Mouse (Mus musculus): ENCODE results near the gene Polr1d.

Polr1d gene

GRCm38 (mm10) chr5:147076799-147077165, at the start of gene Polr1d:
TSS of gene Polr1d (plus strand) at chr5:147077050.
- no peak for DNase-seq (ENCODE audit: low spot score in 2 of 2)

- no peak for DNase-seq (ENCODE audit: low spot score in 2 of 2)
These were observed 45.6 kb upstream of the Polr1d start for GRCm38 (mm10) chr5:147031281-147031680.

- no peak for DNase-seq (ENCODE audit: low spot score in 2 of 2)
These were observed 43.7 kb upstream of the Polr1d start for GRCm38 (mm10) chr5:147033155-147033554.

GRCm38 (mm10) chr5:147034283-147034682, 42.6 kb upstream of the Polr1d start:
- DNase-seq (ENCODE audit: low spot score in 2 of 2) = no peak

- no peak for DNase-seq (ENCODE audit: low spot score in 2 of 2)
These were observed 41.5 kb upstream of the Polr1d start for GRCm38 (mm10) chr5:147035301-147035700.

GRCm38 (mm10) chr5:147036028-147036427, 40.8 kb upstream of the Polr1d start:
- no peak for DNase-seq (ENCODE audit: low spot score in 2 of 2)

- DNase-seq (ENCODE audit: low spot score in 2 of 2) = no peak
These were observed 40.2 kb upstream of the Polr1d start for GRCm38 (mm10) chr5:147036661-147037060.

GRCm38 (mm10) chr5:147037601-147038000, 39.2 kb upstream of the Polr1d start:
- DNase-seq (ENCODE audit: low spot score in 2 of 2) = no peak

- no peak for DNase-seq (ENCODE audit: low spot score in 2 of 2)
These were observed 37.5 kb upstream of the Polr1d start for GRCm38 (mm10) chr5:147039394-147039793.

- DNase-seq (ENCODE audit: low spot score in 2 of 2) = no peak
These were observed 34.6 kb upstream of the Polr1d start for GRCm38 (mm10) chr5:147041965-147042937.

- DNase-seq (ENCODE audit: low spot score in 2 of 2) = no peak
These were observed 33.5 kb upstream of the Polr1d start for GRCm38 (mm10) chr5:147043240-147043844.

- no peak for DNase-seq (ENCODE audit: low spot score in 2 of 2)
These were observed 31.5 kb upstream of the Polr1d start for GRCm38 (mm10) chr5:147045311-147045710.

- DNase-seq (ENCODE audit: low spot score in 2 of 2) = no peak
These were observed 30.9 kb upstream of the Polr1d start for GRCm38 (mm10) chr5:147045929-147046328.

GRCm38 (mm10) chr5:147049544-147050209, 27.2 kb upstream of the Polr1d start:
- DNase-seq (ENCODE audit: low spot score in 2 of 2) = no peak

- DNase-seq (ENCODE audit: low spot score in 2 of 2) = no peak
These were observed 25.9 kb upstream of the Polr1d start for GRCm38 (mm10) chr5:147050816-147051499.

- no peak for DNase-seq (ENCODE audit: low spot score in 2 of 2)
These were observed 25.1 kb upstream of the Polr1d start for GRCm38 (mm10) chr5:147051500-147052308.

- DNase-seq (ENCODE audit: low spot score in 2 of 2) = no peak
These were observed 24.6 kb upstream of the Polr1d start for GRCm38 (mm10) chr5:147052309-147052558.

- no peak for DNase-seq (ENCODE audit: low spot score in 2 of 2)
These were observed 23.8 kb upstream of the Polr1d start for GRCm38 (mm10) chr5:147053071-147053470.

- no peak for DNase-seq (ENCODE audit: low spot score in 2 of 2)
These were observed 23.4 kb upstream of the Polr1d start for GRCm38 (mm10) chr5:147053481-147053880.

GRCm38 (mm10) chr5:147054328-147054727, 22.5 kb upstream of the Polr1d start:
- no peak for DNase-seq (ENCODE audit: low spot score in 2 of 2)

GRCm38 (mm10) chr5:147054747-147055270, 22.0 kb upstream of the Polr1d start:
- no peak for DNase-seq (ENCODE audit: low spot score in 2 of 2)

Measured in spleen, postnatal 4 days (tissue).